Mouse (Mus musculus): ENCODE data around the gene Exoc4.

GRCm38 (mm10) chr6:33913072-33913471, 664.2 kb downstream of the Exoc4 start:
- TF ChIP-seq CTCF (IDR thresholded peaks at IDR 0.05; ENCODE audit: low read depth) (no peak), EP300 (optimal IDR thresholded peaks at IDR 0.05) (no peak)
